Mouse (Mus musculus) frontal cortex, postnatal 36 days (tissue): ENCODE measurements around the gene Tbr1.
A peak's percentile ranks its signal among the peaks of the same experiment; 100 is the strongest.

Experiments used
- DNase-seq, 2 experiments: peaks; one replicate each; pipeline ENCODE4 v3.0.0; 2022; ENCODE audit warnings: low spot score in 2 of 2

Gene Tbr1

DNA sequence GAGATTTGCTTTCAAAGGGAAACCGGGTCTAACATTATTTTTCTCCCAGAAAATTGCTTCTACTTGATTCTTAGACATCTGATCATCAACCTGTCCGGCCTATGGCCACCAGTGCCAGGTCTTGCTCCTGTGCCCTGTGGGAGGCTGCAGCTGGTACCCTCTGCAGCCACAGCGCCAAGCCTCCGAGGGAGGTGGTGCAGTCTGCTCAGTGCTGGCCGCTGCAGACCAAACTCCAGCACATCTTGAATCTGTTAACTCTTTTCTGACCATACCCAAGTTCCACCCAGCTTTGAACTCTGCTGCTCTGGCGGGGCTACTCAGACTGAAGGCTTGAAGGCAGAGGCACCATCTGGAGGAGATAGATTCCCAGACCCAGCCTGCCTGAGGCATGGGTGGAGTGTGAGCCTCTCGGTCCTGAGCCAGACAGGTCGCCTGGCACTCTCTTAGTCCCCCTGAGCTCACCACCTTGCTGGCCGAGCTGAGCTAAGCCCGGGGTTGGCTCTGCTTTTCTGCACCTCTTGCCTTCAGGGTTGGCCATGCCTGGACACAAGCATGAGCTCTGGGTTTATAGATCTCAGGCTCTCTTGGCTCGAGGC, at the start of gene Tbr1:
TSS of gene Tbr1 (plus strand) at position 275 of the 596 bp plus-strand sequence.
- peak; percentile 42 to 45 for DNase-seq

DNA sequence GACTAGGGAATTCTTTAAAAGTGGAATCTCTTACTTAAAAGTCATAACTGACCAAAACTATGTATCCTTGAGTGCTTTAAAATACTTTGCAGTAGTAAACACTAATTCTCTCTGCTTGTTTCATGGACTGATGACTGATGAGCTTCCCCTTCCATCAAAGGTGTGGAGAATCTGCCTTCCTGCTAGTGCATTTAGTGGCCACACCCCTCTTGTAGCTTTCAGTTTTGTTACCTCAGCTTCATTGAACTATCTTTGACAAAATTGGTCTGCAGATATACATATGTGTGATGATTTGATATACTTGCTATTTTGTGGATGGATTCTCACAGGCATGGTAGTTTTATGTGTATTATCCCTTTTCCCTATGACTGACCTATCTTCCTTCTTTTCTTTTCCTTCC, 47.7 kb upstream of the Tbr1 start:
- no peak for DNase-seq

DNA sequence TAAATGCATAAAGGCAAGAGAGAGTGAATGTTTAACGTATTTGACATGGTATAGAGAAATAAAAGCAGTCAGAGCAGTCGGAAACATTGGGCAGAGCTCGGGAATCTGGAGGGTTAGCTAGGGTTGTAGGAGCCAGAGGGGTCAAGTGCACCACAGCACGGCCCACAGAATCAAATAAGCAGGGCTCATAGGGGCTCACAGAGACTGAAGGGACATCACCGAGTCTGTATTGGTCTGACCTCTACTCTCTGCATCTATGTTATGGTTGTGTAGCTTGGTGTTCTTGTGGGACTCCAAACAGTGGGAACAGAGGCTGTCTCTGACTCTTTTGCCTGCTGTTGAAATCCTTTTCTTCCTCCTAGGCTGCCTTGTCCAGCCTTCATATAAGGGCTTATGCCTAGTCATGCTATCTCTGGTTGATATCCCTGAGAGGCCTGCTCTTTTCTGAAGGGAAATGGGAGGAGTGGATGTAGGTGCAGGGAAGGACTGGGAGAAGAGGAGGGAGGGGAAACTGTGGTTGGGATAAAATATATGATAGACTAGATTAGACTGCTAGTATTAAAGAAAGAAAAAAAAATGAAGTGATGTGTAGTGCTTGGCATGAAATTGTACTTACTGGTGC, 43.4 kb upstream of the Tbr1 start:
- no peak for DNase-seq

DNA sequence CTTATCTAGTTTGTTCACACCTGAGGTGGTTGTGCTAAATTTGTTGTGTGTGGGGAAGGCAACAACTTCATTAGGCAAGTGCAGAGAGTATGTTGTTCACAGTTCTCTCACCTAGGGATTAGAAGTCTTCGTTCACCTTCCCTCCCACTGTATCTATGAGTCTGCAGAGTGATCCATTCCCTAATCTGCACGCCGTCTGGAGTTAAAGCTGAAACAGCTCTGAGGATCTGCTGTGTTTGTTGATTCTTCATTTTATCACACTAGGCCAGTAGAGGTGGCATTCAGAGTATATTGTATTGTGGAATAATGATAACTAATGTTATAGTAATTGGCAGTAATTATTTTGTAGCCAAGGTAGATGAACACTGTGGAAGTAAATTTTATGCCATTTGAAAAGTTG, 42.7 kb upstream of the Tbr1 start:
- no peak for DNase-seq

DNA sequence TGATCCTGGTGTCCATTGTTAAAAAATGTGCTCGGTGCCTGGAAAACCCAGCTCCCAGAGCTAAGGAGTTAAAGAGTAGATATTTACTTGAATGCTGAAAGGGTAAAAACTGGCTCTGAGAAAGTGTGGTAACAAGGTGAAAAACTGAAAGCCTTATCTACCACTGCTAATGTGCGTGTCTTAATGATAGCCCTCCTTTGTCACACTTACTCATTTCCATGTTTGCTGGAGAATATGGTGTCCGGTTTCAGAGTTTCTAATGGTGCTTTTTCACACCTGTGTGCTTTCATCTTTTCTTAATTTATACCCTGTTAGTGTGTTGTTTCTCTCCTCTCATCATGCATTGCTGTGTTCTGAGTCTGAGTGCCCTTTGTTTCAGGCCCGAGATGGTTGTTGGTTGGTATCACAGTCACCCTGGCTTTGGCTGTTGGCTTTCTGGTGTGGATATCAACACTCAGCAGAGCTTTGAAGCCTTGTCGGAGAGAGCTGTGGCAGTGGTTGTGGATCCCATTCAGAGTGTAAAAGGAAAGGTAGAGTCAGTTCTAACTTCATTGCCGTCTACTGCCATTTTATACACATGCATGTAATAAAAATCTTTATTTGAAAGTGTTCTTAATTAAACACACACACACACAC, 38.1 kb upstream of the Tbr1 start:
- DNase-seq: no peak

DNA sequence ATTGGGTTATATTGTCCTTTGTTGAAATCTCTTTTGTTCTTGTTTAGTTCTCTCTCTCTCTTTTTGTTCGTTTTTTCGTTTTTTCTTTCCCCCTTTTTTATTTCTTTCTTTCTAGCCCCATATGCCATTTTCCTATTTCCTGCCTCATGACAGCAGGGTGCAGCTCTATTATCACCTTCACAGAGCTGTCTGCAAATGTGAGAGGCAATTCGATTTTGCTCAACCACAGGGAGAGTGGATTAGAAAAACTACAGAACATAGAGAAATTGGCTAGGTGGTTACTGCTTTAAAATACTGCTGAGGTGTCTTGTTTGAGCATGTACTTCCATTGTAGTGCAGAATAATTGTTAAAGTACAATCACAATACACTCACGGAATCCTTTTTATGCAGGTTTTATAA, 37.2 kb upstream of the Tbr1 start:
- DNase-seq: no peak

DNA sequence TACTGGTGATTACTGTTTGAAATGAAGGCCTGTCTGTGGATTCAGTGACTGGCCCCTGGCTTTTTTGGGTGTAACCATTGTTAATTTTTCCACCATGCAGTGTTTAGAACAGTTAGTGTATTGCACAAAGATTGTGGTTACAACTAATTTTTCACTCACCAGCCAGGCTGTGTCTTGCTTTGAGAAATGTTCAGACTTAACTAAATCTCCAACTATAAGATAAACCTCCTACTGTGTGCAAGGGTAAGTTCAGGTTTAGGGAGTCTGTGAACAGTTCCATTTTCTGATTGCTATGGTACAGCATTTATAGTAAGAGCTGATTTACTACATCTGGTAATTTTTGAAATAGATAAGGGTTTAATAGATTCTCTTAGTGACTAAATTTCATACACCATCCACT, 21.9 kb upstream of the Tbr1 start:
- no peak for DNase-seq

DNA sequence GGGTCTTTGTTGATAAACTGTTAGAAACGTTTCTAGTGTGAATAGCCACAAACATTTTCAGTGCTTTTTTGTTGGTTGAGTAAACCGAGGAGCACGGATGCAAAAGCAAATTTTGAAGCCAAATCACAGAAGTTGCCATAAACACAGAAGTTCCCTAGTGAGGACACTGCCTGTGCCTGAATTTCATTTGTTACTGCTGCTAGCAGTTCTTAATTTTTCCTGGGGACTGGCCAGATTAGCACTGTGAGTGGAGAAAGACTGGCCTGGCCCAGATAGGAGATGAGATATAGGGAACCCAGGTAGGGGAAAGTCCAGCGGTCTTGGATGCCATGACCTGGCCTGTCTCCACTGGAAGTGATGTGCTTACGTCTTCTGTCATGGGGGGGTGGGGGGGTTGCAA, 7.8 kb upstream of the Tbr1 start:
- no peak for DNase-seq

DNA sequence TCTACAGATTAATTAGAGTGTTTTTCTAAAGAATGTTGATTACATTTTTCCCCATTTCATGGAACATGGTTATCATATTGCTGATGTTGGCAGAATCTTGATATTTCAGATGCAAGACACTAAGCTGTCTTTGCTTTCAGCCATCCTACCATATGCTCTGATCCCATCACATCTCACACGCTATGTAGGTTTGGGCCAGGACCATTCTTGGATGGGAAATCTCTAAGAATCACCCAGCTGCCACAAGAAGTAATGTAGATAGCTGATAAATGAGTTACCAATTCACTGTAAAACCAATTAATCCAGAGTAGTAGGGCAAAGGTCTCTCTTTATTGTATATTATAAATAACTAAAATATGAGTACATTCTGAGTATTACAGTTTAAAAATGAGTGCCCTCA, 4.7 kb upstream of the Tbr1 start:
- DNase-seq: no peak

DNA sequence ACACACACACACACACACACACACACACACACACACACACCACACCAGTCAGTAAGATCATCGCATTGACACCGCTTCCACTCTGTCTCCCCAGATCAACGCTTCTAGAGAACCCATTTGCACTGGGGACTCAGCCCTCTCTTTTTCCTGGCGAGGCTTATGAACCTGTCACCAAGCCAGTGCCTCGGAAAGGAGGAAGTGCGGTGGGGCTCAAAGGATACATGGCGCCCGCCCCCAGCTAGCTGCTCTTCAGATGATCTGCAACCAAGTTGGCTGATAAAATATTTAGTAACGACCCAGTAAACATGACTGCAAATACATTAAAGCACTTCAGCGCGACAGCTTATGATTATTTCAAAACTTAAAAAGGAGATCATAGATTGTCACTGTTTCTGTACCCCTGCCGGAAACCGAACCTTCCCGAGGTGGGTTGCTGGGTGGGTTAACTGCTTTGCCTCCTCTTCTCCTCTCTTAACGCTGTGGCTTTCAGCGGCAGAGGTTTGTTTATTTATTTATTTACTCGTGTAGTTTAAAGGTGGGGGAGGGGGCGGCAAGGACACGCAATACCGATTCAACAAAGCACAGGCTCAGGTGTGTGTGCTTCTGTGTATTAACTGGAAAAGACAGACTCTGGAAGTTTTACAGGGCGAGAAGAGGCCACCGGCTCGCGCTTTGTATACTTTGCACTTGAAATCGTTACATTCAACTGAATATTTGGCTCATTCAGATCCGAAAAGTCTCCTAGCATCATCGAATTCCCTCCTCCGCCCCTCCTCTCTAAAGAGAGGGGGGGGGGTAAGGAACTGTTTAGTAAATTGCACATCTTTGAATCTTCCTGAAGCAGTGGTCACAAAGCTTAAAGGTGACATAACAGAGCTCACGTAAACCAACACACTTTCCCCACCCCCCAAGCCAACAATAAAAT, 975 bp downstream of the Tbr1 start:
- peak; percentile 51 to 53 for DNase-seq

DNA sequence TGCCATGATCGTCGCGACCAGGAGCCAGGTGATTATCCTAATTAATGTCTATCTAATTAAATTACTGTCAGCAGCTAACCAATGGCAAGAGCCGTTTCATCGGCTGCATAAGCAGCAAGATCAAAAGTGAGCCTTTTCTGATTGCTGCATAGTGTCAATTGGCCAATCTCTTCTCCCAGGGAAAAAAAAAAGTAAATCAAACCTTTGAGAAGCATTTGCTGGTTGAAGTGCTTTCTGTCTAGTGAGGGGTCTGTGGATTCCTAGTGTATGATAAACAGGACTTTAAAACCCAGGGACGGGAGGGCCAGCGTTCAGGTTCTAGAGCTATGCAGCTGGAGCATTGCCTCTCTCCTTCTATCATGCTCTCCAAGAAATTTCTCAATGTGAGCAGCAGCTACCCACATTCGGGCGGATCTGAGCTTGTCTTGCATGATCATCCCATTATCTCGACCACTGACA, 1.7 kb downstream of the Tbr1 start:
- peak; percentile 60 to 86 for DNase-seq

DNA sequence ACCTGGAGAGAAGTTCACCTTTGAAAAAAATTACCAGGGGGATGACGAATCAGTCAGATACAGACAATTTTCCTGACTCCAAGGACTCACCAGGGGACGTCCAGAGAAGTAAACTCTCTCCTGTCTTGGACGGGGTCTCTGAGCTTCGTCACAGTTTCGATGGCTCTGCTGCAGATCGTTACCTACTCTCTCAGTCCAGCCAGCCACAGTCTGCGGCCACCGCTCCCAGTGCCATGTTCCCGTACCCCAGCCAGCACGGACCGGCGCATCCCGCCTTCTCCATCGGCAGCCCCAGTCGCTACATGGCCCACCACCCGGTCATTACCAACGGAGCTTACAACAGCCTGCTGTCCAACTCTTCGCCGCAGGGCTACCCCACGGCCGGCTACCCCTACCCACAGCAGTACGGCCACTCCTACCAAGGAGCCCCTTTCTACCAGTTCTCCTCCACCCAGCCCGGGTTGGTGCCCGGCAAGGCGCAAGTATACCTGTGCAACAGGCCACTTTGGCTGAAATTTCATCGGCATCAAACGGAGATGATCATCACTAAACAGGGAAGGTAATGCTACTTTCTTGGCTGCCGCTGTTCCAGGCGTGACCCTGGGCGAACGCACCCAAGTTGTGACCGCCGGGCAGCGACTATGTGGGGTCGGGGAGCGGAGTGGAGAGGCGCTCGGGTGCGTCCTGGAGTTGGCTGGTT, 2.3 kb downstream of the Tbr1 start:
- DNase-seq: peak in 1 of 2 experiments; percentile 53

DNA sequence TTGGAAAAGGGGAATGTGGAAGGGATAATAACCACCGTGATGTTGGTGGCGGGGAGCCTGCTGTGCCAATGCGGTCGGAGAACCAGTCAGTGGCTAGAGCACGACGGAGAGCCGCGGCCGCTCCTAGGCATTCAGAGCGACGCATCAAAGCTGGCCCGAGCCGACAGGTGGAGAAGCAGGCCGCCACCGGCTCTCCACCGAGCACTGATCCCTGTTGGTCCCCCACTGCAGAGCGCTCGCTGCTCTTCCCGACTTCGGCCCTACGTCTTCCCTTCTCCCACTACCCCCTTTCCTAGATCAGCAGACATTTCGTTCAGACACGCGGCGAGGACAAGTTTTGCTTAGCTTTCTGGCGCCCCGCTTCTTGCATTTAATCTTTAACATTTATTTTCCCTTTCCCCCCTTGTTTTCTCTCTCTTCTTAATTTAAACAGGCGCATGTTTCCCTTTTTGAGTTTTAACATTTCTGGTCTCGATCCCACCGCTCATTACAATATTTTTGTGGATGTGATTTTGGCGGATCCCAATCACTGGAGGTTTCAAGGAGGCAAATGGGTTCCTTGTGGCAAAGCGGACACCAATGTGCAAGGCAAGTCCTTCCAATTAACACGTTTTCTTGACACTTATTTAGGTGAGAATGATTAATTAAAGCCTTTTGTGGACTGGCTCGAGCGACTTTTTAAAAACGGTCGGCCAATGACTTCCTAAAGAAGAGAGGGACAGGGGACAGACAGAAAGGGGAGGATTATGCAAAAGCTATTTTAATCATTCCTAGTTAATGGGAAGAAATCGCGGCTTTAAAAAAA, 3.0 kb downstream of the Tbr1 start:
- DNase-seq: peak in 1 of 2 experiments; percentile 38

DNA sequence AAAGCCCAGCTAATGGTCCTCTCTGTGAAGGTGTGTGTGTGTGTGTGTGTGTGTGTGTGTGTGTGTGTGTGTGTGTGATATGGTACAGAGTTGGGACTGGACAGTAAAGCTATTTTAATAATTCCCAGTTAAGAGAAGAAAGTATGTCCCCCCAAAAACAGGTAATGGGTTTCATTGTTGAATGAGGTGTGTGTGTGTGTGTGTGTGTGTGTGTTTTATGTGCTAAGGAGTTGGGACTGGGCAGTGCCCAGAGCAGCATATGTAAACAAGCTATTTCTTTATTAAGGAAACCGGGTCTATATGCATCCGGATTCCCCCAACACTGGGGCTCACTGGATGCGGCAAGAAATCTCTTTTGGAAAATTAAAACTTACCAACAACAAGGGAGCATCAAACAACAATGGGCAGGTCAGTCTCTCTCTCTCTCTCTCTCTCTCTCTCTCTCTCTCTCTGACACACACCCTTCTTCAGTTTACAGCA, 3.7 kb downstream of the Tbr1 start:
- no peak for DNase-seq

DNA sequence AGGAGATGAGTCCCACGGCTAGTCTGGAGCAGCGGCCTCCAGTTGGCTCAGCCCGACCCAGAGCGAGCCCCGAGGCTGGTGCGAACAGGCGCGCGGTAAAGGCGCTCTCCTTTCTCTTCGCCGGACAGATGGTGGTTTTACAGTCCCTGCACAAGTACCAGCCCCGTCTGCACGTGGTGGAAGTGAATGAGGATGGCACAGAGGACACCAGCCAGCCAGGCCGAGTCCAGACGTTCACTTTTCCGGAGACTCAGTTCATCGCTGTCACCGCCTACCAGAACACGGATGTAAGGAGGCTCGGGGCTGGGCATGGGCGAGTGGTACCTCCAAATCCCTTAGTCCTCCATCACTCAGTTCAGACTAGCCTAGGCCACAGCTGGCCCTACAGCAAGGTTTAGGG, 4.4 kb downstream of the Tbr1 start:
- DNase-seq: peak; percentile 47 to 51

DNA sequence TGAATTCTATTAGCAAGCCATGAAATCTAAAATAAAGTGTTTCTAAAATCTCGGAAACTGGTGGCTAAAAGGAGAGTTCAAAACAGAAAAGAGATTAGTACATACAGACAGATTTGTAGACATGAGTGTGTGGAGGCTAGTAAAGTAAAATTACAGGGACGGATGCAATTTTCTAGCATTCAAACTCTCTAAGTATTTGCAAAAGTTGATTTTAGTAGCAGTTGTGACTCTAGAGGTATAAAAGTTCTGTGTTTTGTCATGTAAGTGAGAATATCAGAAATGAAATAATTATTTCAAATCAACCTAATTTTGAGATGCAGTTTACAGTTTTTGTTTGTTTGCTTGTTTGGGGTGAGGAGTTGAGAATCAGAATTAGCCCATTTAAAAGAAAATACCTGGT, 5.1 kb downstream of the Tbr1 start:
- no peak for DNase-seq

DNA sequence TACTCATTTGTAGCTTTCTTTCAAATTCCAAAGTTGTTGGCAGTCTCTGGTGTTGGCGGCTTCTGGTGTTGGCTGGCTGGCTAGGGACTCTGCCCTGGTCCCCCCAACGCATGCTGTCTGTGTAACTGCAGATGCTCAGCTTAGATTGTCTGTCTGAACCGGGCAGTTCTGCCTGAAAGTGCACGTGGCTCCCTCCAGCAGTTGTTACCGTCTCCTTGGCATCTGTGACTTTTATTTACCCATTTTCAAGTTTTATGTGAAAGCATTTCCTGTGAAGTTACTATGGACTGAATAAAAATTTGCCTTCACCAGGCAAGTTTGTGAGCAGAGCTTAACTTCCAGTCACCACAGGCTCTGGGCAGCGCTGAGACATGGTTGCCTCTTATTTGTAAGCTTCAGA, 6.0 kb downstream of the Tbr1 start:
- peak; percentile 17 to 27 for DNase-seq

DNA sequence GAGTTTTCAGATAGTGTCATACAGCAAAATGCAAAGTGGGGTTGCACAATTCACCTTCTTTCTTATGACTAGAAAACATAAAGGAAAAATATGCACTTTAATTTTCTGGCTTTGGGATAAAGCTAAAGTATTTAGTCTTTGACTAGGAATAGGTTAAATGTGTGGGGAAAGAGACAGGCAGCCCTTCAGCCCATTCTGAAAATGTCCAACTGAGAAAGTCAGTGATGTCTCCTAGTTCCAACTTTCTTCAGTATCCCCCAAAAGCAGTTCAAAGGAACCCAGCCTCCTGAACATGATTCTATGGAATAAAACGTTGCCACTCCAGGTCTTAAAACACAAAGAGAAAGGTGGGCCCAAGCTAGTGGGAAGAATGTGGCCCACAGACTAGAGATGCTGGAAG, 6.7 kb downstream of the Tbr1 start:
- DNase-seq: no peak

DNA sequence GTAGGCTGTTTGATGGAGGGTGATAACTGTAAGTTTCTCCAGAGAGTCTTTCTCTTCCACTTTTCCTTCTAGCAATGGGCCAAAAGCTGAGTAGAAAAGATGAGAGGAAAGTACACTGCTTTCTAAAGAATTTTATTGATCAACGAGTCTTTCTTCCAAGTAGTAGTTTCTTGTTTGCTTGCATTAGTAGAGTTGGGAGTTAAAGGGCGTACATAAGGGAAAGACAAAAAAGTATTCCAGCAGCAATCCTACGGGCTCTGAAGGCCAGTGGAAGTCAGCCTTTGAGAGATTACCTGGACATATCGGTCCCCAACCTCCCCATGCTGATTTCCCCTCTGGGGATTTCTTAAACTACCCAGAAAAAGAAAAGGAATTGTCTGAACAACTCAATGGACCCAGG, 8.0 kb downstream of the Tbr1 start:
- no peak for DNase-seq

DNA sequence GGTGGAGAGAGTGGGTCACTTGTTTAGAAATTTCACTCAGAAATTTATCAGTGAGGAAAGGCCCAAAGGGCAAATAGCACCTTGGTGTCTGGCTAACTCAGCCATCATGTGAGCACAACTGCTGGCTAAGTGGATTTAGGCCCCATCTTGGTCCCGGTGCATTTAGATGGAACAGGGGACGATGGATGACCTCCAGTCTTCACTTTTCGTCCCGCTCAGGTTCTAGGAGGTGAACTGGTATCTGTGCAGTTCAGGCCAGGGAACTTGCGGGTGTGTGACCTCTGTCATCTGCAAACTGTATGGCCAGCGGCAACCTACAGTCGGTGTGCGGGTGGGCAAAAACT, 8.4 kb downstream of the Tbr1 start:
- no peak for DNase-seq
